Mouse (Mus musculus): Measurements from ENCODE around the gene Krt86.

The Krt86 gene

GRCm38 (mm10) chr15:101472952-101473528, at the start of gene Krt86:
TSS of gene Krt86 (plus strand) at chr15:101473478.
- peak; percentile 28 for DNase-seq (ENCODE audit: low read depth, low spot score)

GRCm38 (mm10) chr15:101424914-101425313, 48.4 kb upstream of the Krt86 start:
- DNase-seq (ENCODE audit: low read depth, low spot score) = peak; percentile 19

- DNase-seq (ENCODE audit: low read depth, low spot score) = no peak
Measured at GRCm38 (mm10) chr15:101436611-101437010, 36.7 kb upstream of the Krt86 start.

GRCm38 (mm10) chr15:101438555-101438954, 34.7 kb upstream of the Krt86 start, which contains the start of gene Krt87:
TSS of gene Krt87 (minus strand) at chr15:101438804.
- DNase-seq (ENCODE audit: low read depth, low spot score) = no peak

GRCm38 (mm10) chr15:101440837-101441236, 32.4 kb upstream of the Krt86 start:
- no peak for DNase-seq (ENCODE audit: low read depth, low spot score)

- DNase-seq (ENCODE audit: low read depth, low spot score) = no peak
Measured at GRCm38 (mm10) chr15:101446572-101446971, 26.7 kb upstream of the Krt86 start.

- no peak for DNase-seq (ENCODE audit: low read depth, low spot score)
Measured at GRCm38 (mm10) chr15:101447444-101447843, 25.8 kb upstream of the Krt86 start, which contains the start of gene Krt88. TSS of gene Krt88 (plus strand) at chr15:101447744.

GRCm38 (mm10) chr15:101453093-101453736, 20.1 kb upstream of the Krt86 start:
- peak; percentile 81 for DNase-seq (ENCODE audit: low read depth, low spot score)

GRCm38 (mm10) chr15:101454774-101455173, 18.5 kb upstream of the Krt86 start:
- DNase-seq (ENCODE audit: low read depth, low spot score) = no peak

GRCm38 (mm10) chr15:101455292-101455691, 18.0 kb upstream of the Krt86 start:
- DNase-seq (ENCODE audit: low read depth, low spot score) = no peak

GRCm38 (mm10) chr15:101455891-101456290, 17.4 kb upstream of the Krt86 start:
- DNase-seq (ENCODE audit: low read depth, low spot score) = peak; percentile 15

- DNase-seq (ENCODE audit: low read depth, low spot score) = no peak
Measured at GRCm38 (mm10) chr15:101458361-101458930, 14.8 kb upstream of the Krt86 start.

- DNase-seq (ENCODE audit: low read depth, low spot score) = peak; percentile 12
Measured at GRCm38 (mm10) chr15:101459283-101459682, 14.0 kb upstream of the Krt86 start.

GRCm38 (mm10) chr15:101463651-101464050, 9.6 kb upstream of the Krt86 start, which contains the start of gene Krt81:
TSS of gene Krt81 (minus strand) at chr15:101463751.
- no peak for DNase-seq (ENCODE audit: low read depth, low spot score)

- no peak for DNase-seq (ENCODE audit: low read depth, low spot score)
Measured at GRCm38 (mm10) chr15:101469093-101469492, 4.2 kb upstream of the Krt86 start.

- peak; percentile 41 for DNase-seq (ENCODE audit: low read depth, low spot score)
Measured at GRCm38 (mm10) chr15:101479007-101479665, 5.9 kb downstream of the Krt86 start.

GRCm38 (mm10) chr15:101479666-101480060, 6.4 kb downstream of the Krt86 start:
- no peak for DNase-seq (ENCODE audit: low read depth, low spot score)

- no peak for DNase-seq (ENCODE audit: low read depth, low spot score)
Measured at GRCm38 (mm10) chr15:101482056-101482455, 8.8 kb downstream of the Krt86 start.

- no peak for DNase-seq (ENCODE audit: low read depth, low spot score)
Measured at GRCm38 (mm10) chr15:101483646-101484045, 10.4 kb downstream of the Krt86 start.

- DNase-seq (ENCODE audit: low read depth, low spot score) = no peak
Measured at GRCm38 (mm10) chr15:101484939-101485338, 11.7 kb downstream of the Krt86 start.

- no peak for DNase-seq (ENCODE audit: low read depth, low spot score)
Measured at GRCm38 (mm10) chr15:101485911-101486635, 12.8 kb downstream of the Krt86 start.

- no peak for DNase-seq (ENCODE audit: low read depth, low spot score)
Measured at GRCm38 (mm10) chr15:101491431-101491830, 18.2 kb downstream of the Krt86 start, which contains the start of gene Krt83. TSS of gene Krt83 (minus strand) at chr15:101491512.
